Mouse (Mus musculus) embryonic facial prominence, embryonic 14.5 days (tissue): ENCODE data around the gene Tmem81. TPM values are rescaled to one million over a fixed set of nuclear protein-coding genes. Genes with fewer than 3 reads are reported as not detected.

Experiments
- ATAC-seq: fragments of 200-750 bp; cut with Nextera tagmentation; 2 replicates; pipeline ENCODE4 v1.8.0; 2017; ENCODE audit warnings: low read depth, moderate number of reproducible peaks, moderate TSS enrichment
- DNase-seq: peaks from one replicate; pipeline ENCODE4 v3.0.0-alpha.2; 2015; ENCODE audit warnings: low spot score
- H3K27ac ChIP-seq: fragments of 300-500 bp; sonication (generic); replicated peaks from 2 replicates; pipeline ENCODE4 v1.5.1; 2014; ENCODE audit warnings: low read depth, mild to moderate bottlenecking, low read length, moderate library complexity
- H3K27me3 ChIP-seq: fragments of 300-500 bp; sonication (generic); replicated peaks from 2 replicates; pipeline ENCODE4 v1.6.1; 2014; ENCODE audit warnings: low read length; ENCODE audit not compliant: control insufficient read depth, insufficient read depth
- H3K36me3 ChIP-seq: fragments of 300-500 bp; sonication (generic); 2 replicates; pipeline ENCODE4 v1.6.1; 2014; ENCODE audit warnings: low read length, mixed read lengths; ENCODE audit not compliant: control insufficient read depth, insufficient read depth
- H3K4me1 ChIP-seq: fragments of 300-500 bp; sonication (generic); 2 replicates; pipeline ENCODE4 v1.6.1; 2014; ENCODE audit warnings: antibody characterized with exemption, low read length; ENCODE audit not compliant: control insufficient read depth, insufficient read depth
- H3K4me2 ChIP-seq: fragments of 300-500 bp; sonication (generic); 2 replicates; pipeline ENCODE4 v1.6.1; 2014; ENCODE audit warnings: low read depth, mild to moderate bottlenecking, low read length, moderate library complexity, mixed read lengths
- H3K4me3 ChIP-seq: fragments of 300-500 bp; sonication (generic); 2 replicates; pipeline ENCODE4 v1.5.1; 2014; ENCODE audit warnings: low read depth, mild to moderate bottlenecking, low read length
- H3K9ac ChIP-seq: fragments of 300-500 bp; sonication (generic); 2 replicates; pipeline ENCODE4 v1.6.1; 2014; ENCODE audit warnings: low read depth, mild to moderate bottlenecking, low read length, moderate library complexity, mixed read lengths
- H3K9me3 ChIP-seq: fragments of 300-500 bp; sonication (generic); 2 replicates; pipeline ENCODE4 v1.6.1; 2016; ENCODE audit warnings: low read length; ENCODE audit not compliant: control insufficient read depth
- WGBS: fragments of 180-500 bp; shearing (Covaris S2); extraction: QIAGEN DNeasy Blood & Tissue Kit; methylation state at CpG from one replicate; pipeline ENCODE4 v1.1.7; 2014; 5-methylcytosine and 5-hydroxymethylcytosine counted together
- polyA plus RNA-seq: library from polyadenylated mRNA; unstranded; fragments of >200 nt; fragmentation: Nextera tagmentation; extraction: Ambion mirVana; gene quantifications from 2 replicates; pipeline ENCODE4 v1.2.1, GENCODE M21; 2014

The Tmem81 gene
- polyA plus RNA-seq, 1 experiment from 2014 or later, result 1.8 TPM

DNA sequence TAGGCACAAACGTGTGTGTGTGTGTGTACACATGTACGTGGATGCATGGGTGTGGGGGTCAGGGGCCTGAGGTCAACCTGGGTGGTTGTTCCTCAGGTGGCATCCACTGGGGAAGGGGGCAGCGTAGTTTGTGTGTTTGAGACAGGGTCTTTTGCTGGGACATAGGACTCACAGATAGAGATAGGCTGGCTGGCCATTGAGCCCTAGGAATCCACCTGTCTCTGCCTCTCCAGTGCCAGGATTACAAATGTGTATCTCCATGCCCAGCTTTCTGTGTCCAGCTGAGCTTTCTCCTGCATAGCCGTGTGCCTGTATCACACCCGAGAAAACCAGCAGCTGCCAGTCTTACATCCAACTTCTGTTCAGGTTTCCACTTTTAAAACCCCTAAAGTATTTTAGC, 3.7 kb downstream of the Tmem81 start:
- Histone ChIP-seq H3K27me3 (no peaks in the 10 kb centered on the region), H3K9me3 (no peaks in the 10 kb centered on the region), H3K9ac (no peak overlapping the region), H3K4me1 (no peaks in the 10 kb centered on the region), H3K4me3 (no peak overlapping the region), H3K36me3 (peaks cover 34% of the 10 kb centered on the region), H3K4me2 (no peak overlapping the region), H3K27ac (no peak overlapping the region)
- DNase-seq (no peak), ATAC-seq (no peak)
- WGBS, result 83% methylated on average over 5 of the region's 5 CpGs

GRCm38 (mm10) chr1:132511521-132511920, 5.5 kb downstream of the Tmem81 start:
- H3K4me1 ChIP-seq, result no peaks in the 10 kb centered on the region
- H3K9me3 ChIP-seq, result no peaks in the 10 kb centered on the region
- DNase-seq (no peak), ATAC-seq (no peak)
- H3K4me2 ChIP-seq, result no peak overlapping the region
- no peak overlapping the region for H3K4me3 ChIP-seq
- 64% methylated on average over 8 of the region's 8 CpGs for WGBS
- peaks cover 16% of the 10 kb centered on the region for H3K36me3 ChIP-seq
- H3K27me3 ChIP-seq, result no peaks in the 10 kb centered on the region
- H3K9ac ChIP-seq, result no peak overlapping the region
- no peak overlapping the region for H3K27ac ChIP-seq

- DNase-seq (no peak), ATAC-seq (no peak)
- Histone ChIP-seq H3K27me3 (no peaks in the 10 kb centered on the region), H3K27ac (no peak overlapping the region), H3K4me3 (no peak overlapping the region), H3K4me2 (no peak overlapping the region), H3K9me3 (no peaks in the 10 kb centered on the region), H3K4me1 (no peaks in the 10 kb centered on the region), H3K9ac (no peak overlapping the region), H3K36me3 (peaks cover 11% of the 10 kb centered on the region)
- 73% methylated on average over 8 of the region's 8 CpGs for WGBS
These were observed 6.1 kb downstream of the Tmem81 start for GRCm38 (mm10) chr1:132512106-132512505.

- Histone ChIP-seq H3K27ac (no peak overlapping the region), H3K9me3 (no peaks in the 10 kb centered on the region)
- 91% methylated on average over 12 of the region's 12 CpGs for WGBS
These were observed 9.3 kb downstream of the Tmem81 start for GRCm38 (mm10) chr1:132515339-132515738.

GRCm38 (mm10) chr1:132516776-132517175, 10.7 kb downstream of the Tmem81 start:
- DNase-seq, result no peak
- no peak for ATAC-seq
- Histone ChIP-seq H3K4me3 (no peak overlapping the region), H3K27ac (no peak overlapping the region), H3K27me3 (no peaks in the 10 kb centered on the region), H3K36me3 (no peaks in the 10 kb centered on the region), H3K4me2 (no peak overlapping the region), H3K9me3 (no peaks in the 10 kb centered on the region), H3K4me1 (no peaks in the 10 kb centered on the region), H3K9ac (no peak overlapping the region)
- 86% methylated on average over 11 of the region's 11 CpGs for WGBS

More at GRCm38 (mm10) chr1:132515339-132515738, 9.3 kb downstream of the Tmem81 start:
- ATAC-seq, result no peak
- Histone ChIP-seq H3K4me1 (no peaks in the 10 kb centered on the region), H3K27me3 (no peaks in the 10 kb centered on the region), H3K4me2 (no peak overlapping the region), H3K36me3 (no peaks in the 10 kb centered on the region), H3K9ac (no peak overlapping the region), H3K4me3 (no peak overlapping the region)
- no peak for DNase-seq

DNA sequence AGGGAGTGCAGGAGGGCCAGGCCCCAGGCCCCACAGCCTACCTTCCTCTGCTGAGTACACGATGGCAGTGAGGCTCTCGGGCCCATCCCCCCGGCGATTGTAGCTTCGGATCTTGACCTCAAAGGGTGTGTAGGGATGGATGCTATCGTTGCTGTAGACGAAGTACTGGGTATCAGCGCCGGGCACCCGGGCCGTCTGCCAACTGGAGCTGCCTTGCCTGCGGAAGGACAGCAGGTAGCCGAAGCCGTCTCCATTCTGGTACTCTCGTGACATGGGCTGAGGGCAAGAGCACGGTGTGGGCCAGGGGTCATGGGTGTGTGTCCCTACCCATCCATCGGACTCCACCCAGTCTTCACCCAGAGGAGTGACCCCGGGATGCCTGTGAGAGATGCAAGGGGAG, 12.6 kb downstream of the Tmem81 start:
- no peak overlapping the region for H3K9ac ChIP-seq
- H3K27ac ChIP-seq, result no peak overlapping the region
- no peaks in the 10 kb centered on the region for H3K36me3 ChIP-seq
- no peaks in the 10 kb centered on the region for H3K27me3 ChIP-seq
- no peak overlapping the region for H3K4me3 ChIP-seq
- DNase-seq (no peak), ATAC-seq (no peak)
- H3K9me3 ChIP-seq, result no peaks in the 10 kb centered on the region
- no peaks in the 10 kb centered on the region for H3K4me1 ChIP-seq
- WGBS, result 83% methylated on average over 18 of the region's 18 CpGs
- H3K4me2 ChIP-seq, result no peak overlapping the region

DNA sequence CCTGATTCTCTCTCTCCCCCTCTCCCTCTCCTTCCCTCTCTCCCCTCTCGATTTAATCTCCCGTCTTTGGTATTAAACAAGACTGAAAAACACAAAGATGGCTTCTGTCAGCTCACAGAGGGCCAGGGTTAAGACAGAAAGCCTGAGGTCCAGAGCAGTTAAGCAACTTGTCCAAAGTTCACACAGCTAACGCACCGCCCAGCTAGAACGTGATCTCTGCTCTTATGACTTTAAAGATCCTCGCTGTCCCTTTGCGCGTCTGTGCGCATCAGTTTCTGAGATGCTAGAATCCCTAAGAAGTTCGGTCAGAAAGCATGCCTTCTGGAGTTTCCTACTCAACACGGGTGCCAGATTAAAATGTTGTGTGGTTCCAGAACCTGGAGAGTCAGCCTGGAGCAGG, 13.7 kb downstream of the Tmem81 start:
- 87% methylated on average over 11 of the region's 11 CpGs for WGBS
- no peak for ATAC-seq

GRCm38 (mm10) chr1:132520764-132521163, 14.7 kb downstream of the Tmem81 start:
- no peaks in the 10 kb centered on the region for H3K9me3 ChIP-seq
- no peak overlapping the region for H3K9ac ChIP-seq
- ATAC-seq (0 out of 2 replicates have a peak, but pooled peaks have one; percentile 44), DNase-seq (peak; percentile 84)
- 67% methylated on average over 1 of the region's 6 CpGs for WGBS
- H3K36me3 ChIP-seq, result no peaks in the 10 kb centered on the region
- 0 out of 2 replicates have a peak, but pooled peaks cover 3% of the 10 kb centered on the region for H3K27me3 ChIP-seq
- no peak overlapping the region for H3K4me2 ChIP-seq
- no peak overlapping the region for H3K27ac ChIP-seq
- H3K4me3 ChIP-seq, result no peak overlapping the region
- H3K4me1 ChIP-seq, result no peaks in the 10 kb centered on the region

More for the DNA sequence above, 13.7 kb downstream of the Tmem81 start:
- no peak for DNase-seq
- no peak overlapping the region for H3K9ac ChIP-seq
- H3K4me2 ChIP-seq, result no peak overlapping the region
- H3K27ac ChIP-seq, result no peak overlapping the region
- H3K27me3 ChIP-seq, result no peaks in the 10 kb centered on the region
- no peak overlapping the region for H3K4me3 ChIP-seq
- no peaks in the 10 kb centered on the region for H3K9me3 ChIP-seq
- no peaks in the 10 kb centered on the region for H3K4me1 ChIP-seq
- no peaks in the 10 kb centered on the region for H3K36me3 ChIP-seq

DNA sequence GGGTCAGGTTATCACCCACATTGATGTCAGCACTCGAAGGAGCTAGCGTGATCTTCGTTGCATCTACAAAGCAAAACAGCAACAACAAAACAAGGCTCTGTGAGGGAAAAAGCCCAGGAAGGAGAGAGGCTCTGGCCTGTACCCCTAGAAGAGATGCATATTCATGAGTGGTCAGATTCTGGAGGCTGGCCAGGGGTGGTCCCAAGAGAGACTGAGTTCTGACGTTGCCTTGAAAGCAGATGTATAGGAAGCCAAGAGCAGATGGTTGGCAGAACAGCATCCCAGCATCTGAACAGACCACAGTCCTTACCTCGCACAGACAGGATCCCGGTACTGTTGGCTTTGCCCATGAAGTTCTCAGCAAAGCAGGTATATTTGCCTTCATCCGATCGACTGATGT, 17.0 kb downstream of the Tmem81 start:
- ATAC-seq, result no peak
- no peak overlapping the region for H3K4me2 ChIP-seq
- H3K27ac ChIP-seq, result no peak overlapping the region
- H3K9ac ChIP-seq, result no peak overlapping the region
- no peaks in the 10 kb centered on the region for H3K4me1 ChIP-seq
- 84% methylated on average over 8 of the region's 8 CpGs for WGBS
- H3K4me3 ChIP-seq, result no peak overlapping the region
- DNase-seq, result no peak
- H3K9me3 ChIP-seq, result no peaks in the 10 kb centered on the region
- H3K36me3 ChIP-seq, result no peaks in the 10 kb centered on the region
- H3K27me3 ChIP-seq, result 0 out of 2 replicates have a peak, but pooled peaks cover 3% of the 10 kb centered on the region
